Mouse (Mus musculus): ENCODE results near the gene Osr1.

Gene Osr1

DNA sequence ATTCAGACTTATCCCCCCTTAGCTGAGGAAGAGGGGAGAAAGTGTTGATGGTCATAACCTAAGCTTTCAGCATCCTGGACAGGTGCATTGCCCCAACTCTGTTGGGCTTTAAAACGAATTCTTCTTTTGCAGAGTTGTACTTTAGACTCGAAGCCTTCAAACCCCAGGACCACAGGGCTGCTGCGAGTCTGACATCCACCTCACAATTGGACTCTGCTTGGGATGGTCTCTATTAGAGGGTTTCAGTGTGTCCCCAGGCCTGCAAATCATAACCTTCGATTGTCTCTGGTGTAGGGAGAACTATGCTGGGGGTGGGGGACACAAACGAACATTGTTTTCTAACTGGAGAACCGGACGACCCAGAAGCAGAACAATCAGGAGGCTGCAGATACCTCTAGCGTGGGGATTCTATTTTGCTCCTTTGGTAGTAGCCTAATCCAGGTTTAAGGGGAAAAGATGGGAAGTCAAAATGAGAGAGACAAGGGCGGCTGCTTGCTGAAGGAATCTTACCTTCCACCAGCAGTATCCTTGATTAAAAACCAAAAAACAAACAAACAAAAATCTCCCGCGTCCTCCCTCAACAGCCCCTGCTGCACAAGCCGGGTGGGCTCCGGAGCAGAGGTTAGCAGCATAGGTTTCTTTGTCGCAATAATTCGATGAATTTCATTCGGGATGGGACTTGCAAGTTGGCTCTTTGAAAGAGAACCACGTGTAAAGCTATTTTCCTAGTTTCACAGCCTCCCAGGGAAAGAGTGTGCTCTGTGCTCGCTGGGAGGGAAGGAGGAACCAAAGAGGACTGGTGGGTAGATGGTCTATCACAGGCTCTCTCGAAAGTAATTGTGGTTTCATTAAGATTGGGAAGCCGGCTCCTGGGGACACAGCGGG, 5.5 kb downstream of the Osr1 start:
- Histone ChIP-seq H3K36me3 (ENCODE audit: insufficient read depth, low read length) (no peaks in the 10 kb centered on the region), H3K9me3 (ENCODE audit: low read length) (no peaks in the 10 kb centered on the region), H3K4me1 (replicated peaks; ENCODE audit: low read depth, low read length) (peaks cover 52% of the 10 kb centered on the region), H3K27me3 (ENCODE audit: insufficient read depth, low read length) (peaks cover 100% of the 10 kb centered on the region), H3K4me3 (replicated peaks; ENCODE audit: low read length) (no peak overlapping the region)
- TF ChIP-seq POU5F1 (IDR thresholded peaks at IDR 0.05; ENCODE audit: borderline replicate concordance, low read length): no peak
- no peak for TF ChIP-seq CTCF (conservative IDR thresholded peaks at IDR 0.05; ENCODE audit: low read length)
- no peak for TF ChIP-seq NANOG (IDR thresholded peaks at IDR 0.05; ENCODE audit: borderline replicate concordance, low read length)

DNA sequence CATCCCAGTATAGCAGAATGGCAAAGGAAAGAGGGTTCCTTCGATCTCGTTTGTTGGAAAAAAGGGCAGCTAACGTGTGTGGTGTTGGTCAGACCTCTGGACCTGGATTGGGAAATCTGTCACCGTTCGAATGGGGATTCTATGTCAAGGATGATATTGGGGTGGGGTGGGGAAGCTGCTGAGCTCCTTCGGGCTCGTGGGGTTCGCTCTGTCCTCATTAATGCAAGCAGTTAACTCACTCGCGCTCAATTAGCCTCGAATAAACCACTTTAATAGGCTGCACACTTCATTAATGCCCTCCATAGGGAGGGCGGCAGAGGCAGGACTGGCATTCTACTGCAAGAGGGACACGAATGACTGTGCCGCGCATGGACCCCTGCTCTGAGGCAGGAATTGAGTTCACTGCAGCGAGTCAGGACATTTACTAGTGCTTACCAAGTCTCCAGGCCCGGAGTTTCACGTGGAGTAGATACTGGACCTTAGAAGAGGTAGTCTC, 6.2 kb downstream of the Osr1 start:
- H3K9me3 ChIP-seq (ENCODE audit: low read length): no peaks in the 10 kb centered on the region
- H3K4me3 ChIP-seq (replicated peaks; ENCODE audit: low read length): no peak overlapping the region
- H3K36me3 ChIP-seq (ENCODE audit: insufficient read depth, low read length): no peaks in the 10 kb centered on the region
- TF ChIP-seq NANOG (IDR thresholded peaks at IDR 0.05; ENCODE audit: borderline replicate concordance, low read length) (no peak), POU5F1 (IDR thresholded peaks at IDR 0.05; ENCODE audit: borderline replicate concordance, low read length) (no peak), CTCF (conservative IDR thresholded peaks at IDR 0.05; ENCODE audit: low read length) (no peak)
- peaks cover 53% of the 10 kb centered on the region for H3K4me1 ChIP-seq (replicated peaks; ENCODE audit: low read depth, low read length)
- peaks cover 100% of the 10 kb centered on the region for H3K27me3 ChIP-seq (ENCODE audit: insufficient read depth, low read length)

DNA sequence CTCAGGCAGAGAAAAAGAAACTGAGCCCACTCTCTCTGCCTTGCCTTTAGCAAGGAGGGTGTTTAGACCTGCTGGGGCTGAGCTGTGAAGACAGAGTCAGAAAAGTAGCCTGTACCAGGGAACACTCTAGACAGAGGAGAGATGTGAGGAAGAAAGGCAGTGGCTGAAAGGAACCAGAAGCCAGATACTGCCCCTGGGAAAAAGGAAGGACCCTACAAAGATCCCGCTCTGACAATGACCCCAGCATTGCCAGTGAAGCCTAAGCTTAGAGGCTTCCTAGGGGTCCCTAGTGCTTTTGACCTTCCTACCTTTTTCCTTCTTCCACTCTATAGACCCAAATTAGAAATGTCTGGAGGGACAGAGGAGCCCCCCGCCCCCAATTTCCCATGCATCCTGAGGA, 7.7 kb downstream of the Osr1 start:
- Histone ChIP-seq H3K36me3 (ENCODE audit: insufficient read depth, low read length) (no peaks in the 10 kb centered on the region), H3K4me1 (replicated peaks; ENCODE audit: low read depth, low read length) (peaks cover 60% of the 10 kb centered on the region), H3K27me3 (ENCODE audit: insufficient read depth, low read length) (peaks cover 100% of the 10 kb centered on the region), H3K4me3 (replicated peaks; ENCODE audit: low read length) (no peak overlapping the region), H3K9me3 (ENCODE audit: low read length) (no peaks in the 10 kb centered on the region)
- TF ChIP-seq CTCF (conservative IDR thresholded peaks at IDR 0.05; ENCODE audit: low read length): no peak
- TF ChIP-seq POU5F1 (IDR thresholded peaks at IDR 0.05; ENCODE audit: borderline replicate concordance, low read length): no peak
- TF ChIP-seq NANOG (IDR thresholded peaks at IDR 0.05; ENCODE audit: borderline replicate concordance, low read length): no peak

DNA sequence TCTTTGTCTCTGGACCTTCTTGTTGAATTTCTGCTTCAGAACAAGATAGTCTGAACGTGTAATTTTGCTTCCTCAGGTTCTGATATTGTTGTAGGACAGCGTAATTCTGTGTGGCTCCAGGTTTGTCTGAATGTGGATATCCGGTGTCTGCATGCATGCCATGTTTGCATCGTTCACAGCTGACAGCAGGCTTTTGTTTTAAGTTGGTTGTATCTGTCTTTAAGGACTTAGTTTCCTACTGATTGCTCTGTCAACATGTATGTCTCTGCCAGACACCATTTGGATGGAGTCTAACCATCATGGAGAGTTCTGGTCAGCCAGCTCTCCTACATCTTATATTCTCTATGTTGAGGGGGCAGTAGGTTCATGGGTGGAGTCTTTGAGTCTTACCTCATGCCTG, 8.7 kb downstream of the Osr1 start:
- TF ChIP-seq NANOG (IDR thresholded peaks at IDR 0.05; ENCODE audit: borderline replicate concordance, low read length) (no peak), CTCF (conservative IDR thresholded peaks at IDR 0.05; ENCODE audit: low read length) (no peak), POU5F1 (IDR thresholded peaks at IDR 0.05; ENCODE audit: borderline replicate concordance, low read length) (no peak)
- no peak overlapping the region for H3K4me3 ChIP-seq (replicated peaks; ENCODE audit: low read length)
- H3K9me3 ChIP-seq (ENCODE audit: low read length): no peaks in the 10 kb centered on the region
- H3K4me1 ChIP-seq (replicated peaks; ENCODE audit: low read depth, low read length): peaks cover 57% of the 10 kb centered on the region
- no peaks in the 10 kb centered on the region for H3K36me3 ChIP-seq (ENCODE audit: insufficient read depth, low read length)
- H3K27me3 ChIP-seq (ENCODE audit: insufficient read depth, low read length): peaks cover 100% of the 10 kb centered on the region

DNA sequence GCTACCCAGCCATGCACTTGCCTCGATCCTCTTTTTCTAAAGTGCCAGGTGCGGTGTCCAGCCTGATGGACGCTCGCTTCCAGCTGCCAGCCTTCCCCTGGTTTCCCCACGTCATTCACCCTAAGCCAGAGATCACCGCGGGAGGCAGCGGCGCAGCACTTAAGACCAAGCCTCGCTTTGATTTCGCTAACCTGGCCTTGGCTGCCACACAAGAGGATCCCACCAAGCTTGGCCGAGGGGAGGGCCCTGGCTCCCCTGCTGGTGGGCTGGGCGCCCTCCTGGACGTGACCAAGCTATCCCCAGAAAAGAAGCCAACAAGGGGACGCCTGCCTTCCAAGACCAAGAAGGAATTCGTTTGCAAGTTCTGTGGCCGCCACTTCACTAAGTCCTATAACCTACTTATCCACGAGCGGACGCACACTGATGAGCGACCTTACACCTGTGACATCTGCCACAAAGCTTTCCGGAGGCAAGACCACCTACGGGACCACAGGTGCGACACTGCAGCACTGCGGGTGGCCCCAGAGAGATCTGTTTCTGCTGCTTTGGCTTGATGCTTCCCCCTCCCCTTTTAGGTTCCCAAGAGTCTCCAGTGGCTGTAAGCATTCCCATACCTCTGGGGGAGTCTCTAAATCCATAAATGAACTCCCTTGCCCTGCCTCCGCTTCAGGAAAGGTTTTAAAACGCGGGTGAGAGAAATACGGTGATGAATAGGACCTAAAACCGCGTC, 9.6 kb downstream of the Osr1 start:
- H3K4me3 ChIP-seq (replicated peaks; ENCODE audit: low read length): 0 out of 2 replicates have a peak overlapping the region, but pooled peaks have one; percentile 4
- peaks cover 52% of the 10 kb centered on the region for H3K4me1 ChIP-seq (replicated peaks; ENCODE audit: low read depth, low read length)
- no peaks in the 10 kb centered on the region for H3K36me3 ChIP-seq (ENCODE audit: insufficient read depth, low read length)
- TF ChIP-seq NANOG (IDR thresholded peaks at IDR 0.05; ENCODE audit: borderline replicate concordance, low read length): no peak
- TF ChIP-seq POU5F1 (IDR thresholded peaks at IDR 0.05; ENCODE audit: borderline replicate concordance, low read length): no peak
- TF ChIP-seq CTCF (conservative IDR thresholded peaks at IDR 0.05; ENCODE audit: low read length): no peak
- H3K27me3 ChIP-seq (ENCODE audit: insufficient read depth, low read length): peaks cover 98% of the 10 kb centered on the region
- H3K9me3 ChIP-seq (ENCODE audit: low read length): no peaks in the 10 kb centered on the region

DNA sequence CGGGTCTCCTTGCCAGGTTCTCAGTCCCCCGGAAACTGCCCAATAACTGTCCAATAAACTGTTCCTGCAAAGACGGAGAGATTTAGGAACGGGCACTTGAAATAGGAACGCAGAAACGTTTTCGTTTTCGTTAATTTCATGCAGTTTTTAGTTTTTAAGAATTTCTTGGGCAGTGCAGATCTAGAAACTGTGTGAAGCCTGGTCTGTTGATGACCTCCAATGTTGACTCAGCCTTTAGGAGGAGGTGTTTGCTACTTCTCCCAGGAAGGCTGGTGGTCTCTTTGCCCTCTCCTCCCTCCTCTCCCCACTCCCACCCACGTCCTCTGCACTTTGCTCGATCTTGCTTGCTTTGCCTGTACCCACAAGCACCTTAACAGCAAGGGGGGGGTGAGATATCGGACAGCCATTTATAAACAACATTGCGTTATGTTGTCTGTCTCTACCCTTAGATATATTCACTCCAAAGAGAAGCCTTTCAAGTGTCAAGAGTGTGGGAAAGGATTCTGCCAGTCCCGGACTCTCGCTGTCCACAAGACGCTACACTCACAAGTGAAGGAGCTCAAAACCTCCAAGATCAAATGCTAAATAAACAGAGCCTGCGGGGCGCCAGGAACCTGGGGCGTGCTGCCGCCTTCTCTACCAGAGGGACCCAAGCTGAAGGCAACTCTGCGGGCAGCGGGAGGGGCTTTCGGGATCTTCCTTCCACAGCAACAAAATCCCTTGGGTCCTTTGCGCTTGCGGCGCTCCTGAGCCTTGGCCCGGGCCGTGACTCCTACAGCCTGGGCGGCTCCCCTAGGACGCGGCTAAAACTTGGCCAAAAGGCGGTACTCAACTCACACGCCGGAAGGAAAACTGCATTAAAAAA, 10.4 kb downstream of the Osr1 start:
- peaks cover 51% of the 10 kb centered on the region for H3K4me1 ChIP-seq (replicated peaks; ENCODE audit: low read depth, low read length)
- TF ChIP-seq NANOG (IDR thresholded peaks at IDR 0.05; ENCODE audit: borderline replicate concordance, low read length) (no peak), POU5F1 (IDR thresholded peaks at IDR 0.05; ENCODE audit: borderline replicate concordance, low read length) (no peak), CTCF (conservative IDR thresholded peaks at IDR 0.05; ENCODE audit: low read length) (no peak)
- H3K4me3 ChIP-seq (replicated peaks; ENCODE audit: low read length): peak overlapping the region; percentile 4; the same call in 1 of the 2 replicates
- H3K36me3 ChIP-seq (ENCODE audit: insufficient read depth, low read length): no peaks in the 10 kb centered on the region
- peaks cover 98% of the 10 kb centered on the region for H3K27me3 ChIP-seq (ENCODE audit: insufficient read depth, low read length)
- H3K9me3 ChIP-seq (ENCODE audit: low read length): no peaks in the 10 kb centered on the region

DNA sequence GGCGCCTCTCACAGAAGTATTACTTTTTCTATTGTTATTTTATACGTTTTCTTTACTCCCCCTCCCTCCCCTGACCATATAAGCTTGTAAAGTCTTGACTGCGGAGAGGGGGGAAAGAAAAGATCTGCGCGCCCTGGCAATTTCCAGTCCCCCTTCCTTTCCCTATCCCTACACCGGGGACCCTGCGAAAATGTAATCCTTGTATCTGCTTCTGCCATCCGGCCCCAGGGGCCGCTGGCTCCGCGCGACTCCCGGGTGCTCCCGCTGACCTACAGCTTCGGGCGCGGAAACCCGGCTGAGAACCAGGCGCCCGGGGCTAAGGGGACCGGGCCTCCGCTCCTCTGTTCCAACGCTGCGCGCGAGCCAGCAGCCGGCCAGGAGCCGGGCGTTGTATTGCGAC, 11.1 kb downstream of the Osr1 start:
- H3K4me3 ChIP-seq (replicated peaks; ENCODE audit: low read length): peak overlapping the region; percentile 41; the same call in 1 of the 2 replicates
- peaks cover 96% of the 10 kb centered on the region for H3K27me3 ChIP-seq (ENCODE audit: insufficient read depth, low read length)
- H3K4me1 ChIP-seq (replicated peaks; ENCODE audit: low read depth, low read length): peaks cover 47% of the 10 kb centered on the region
- H3K36me3 ChIP-seq (ENCODE audit: insufficient read depth, low read length): no peaks in the 10 kb centered on the region
- TF ChIP-seq NANOG (IDR thresholded peaks at IDR 0.05; ENCODE audit: borderline replicate concordance, low read length): no peak
- no peak for TF ChIP-seq POU5F1 (IDR thresholded peaks at IDR 0.05; ENCODE audit: borderline replicate concordance, low read length)
- TF ChIP-seq CTCF (conservative IDR thresholded peaks at IDR 0.05; ENCODE audit: low read length): no peak
- H3K9me3 ChIP-seq (ENCODE audit: low read length): no peaks in the 10 kb centered on the region
